Mouse (Mus musculus) midbrain, embryonic 14.5 days (tissue): Measurements from ENCODE around the gene Lipc. TPM values are rescaled to one million over a fixed set of nuclear protein-coding genes. Genes with fewer than 3 reads are reported as not detected.

Source experiments
- ATAC-seq: fragments of 200-750 bp; cut with Nextera tagmentation; 2 replicates; pipeline ENCODE4 v1.8.0; 2017; ENCODE audit warnings: moderate number of reproducible peaks, moderate library complexity; ENCODE audit not compliant: low FRiP score, low TSS enrichment
- DNase-seq: peaks from one replicate; pipeline ENCODE4 v3.0.0-alpha.2; 2015
- H3K27ac ChIP-seq: fragments of 300-500 bp; sonication (generic); replicated peaks from 2 replicates; pipeline ENCODE4 v1.5.1; 2014; ENCODE audit warnings: mild to moderate bottlenecking, low read depth, low read length, moderate library complexity
- H3K27me3 ChIP-seq: fragments of 300-500 bp; sonication (generic); 2 replicates; pipeline ENCODE4 v1.6.1; 2014; ENCODE audit warnings: low read length, control low read depth, mixed read lengths; ENCODE audit not compliant: control insufficient read depth, insufficient read depth
- H3K36me3 ChIP-seq: fragments of 300-500 bp; sonication (generic); 2 replicates; pipeline ENCODE4 v1.6.1; 2014; ENCODE audit warnings: low read length, control low read depth; ENCODE audit not compliant: control insufficient read depth, insufficient read depth
- H3K4me1 ChIP-seq: fragments of 300-500 bp; sonication (generic); 2 replicates; pipeline ENCODE4 v1.6.1; 2014; ENCODE audit warnings: mild to moderate bottlenecking, antibody characterized with exemption, low read length, control low read depth; ENCODE audit not compliant: control insufficient read depth, insufficient read depth
- H3K4me2 ChIP-seq: fragments of 300-500 bp; sonication (generic); 2 replicates; pipeline ENCODE4 v1.6.1; 2014; ENCODE audit warnings: mild to moderate bottlenecking, low read length, moderate library complexity
- H3K4me3 ChIP-seq: fragments of 300-500 bp; sonication (generic); replicated peaks from 2 replicates; pipeline ENCODE4 v1.5.1; 2014; ENCODE audit warnings: low read depth, low read length
- H3K9ac ChIP-seq: fragments of 300-500 bp; sonication (generic); replicated peaks from 2 replicates; pipeline ENCODE4 v1.6.1; 2014; ENCODE audit warnings: mild to moderate bottlenecking, low read length, moderate library complexity
- H3K9me3 ChIP-seq: fragments of 300-500 bp; sonication (generic); 2 replicates; pipeline ENCODE4 v1.6.1; 2016; ENCODE audit warnings: low read length, control low read depth, mixed read lengths; ENCODE audit not compliant: control insufficient read depth
- WGBS: fragments of 180-500 bp; shearing (Covaris S2); extraction: QIAGEN DNeasy Blood & Tissue Kit; methylation state at CpG from one replicate; pipeline ENCODE4 v1.1.7; 2014; 5-methylcytosine and 5-hydroxymethylcytosine counted together
- microRNA-seq: library from miRNA; unstranded; fragments of <30 nt; microRNA quantifications from one replicate; pipeline ENCODE4, GENCODE M21; 2016
- polyA plus RNA-seq: library from polyadenylated mRNA; unstranded; fragments of >200 nt; fragmentation: Nextera tagmentation; extraction: Ambion mirVana; gene quantifications from 2 replicates; pipeline ENCODE4 v1.2.1, GENCODE M21; 2014

The Lipc gene
- polyA plus RNA-seq, 1 experiment from 2014 or later = not detected

GRCm38 (mm10) chr9:70751504-70752222 is 200.4 kb downstream of the Lipc start:
- no peaks in the 10 kb centered on the region for H3K9me3 ChIP-seq
- H3K4me3 ChIP-seq = no peak overlapping the region
- H3K27me3 ChIP-seq = no peaks in the 10 kb centered on the region
- no peak overlapping the region for H3K4me2 ChIP-seq
- DNase-seq (no peak), ATAC-seq (no peak)
- H3K9ac ChIP-seq = no peak overlapping the region
- no peak overlapping the region for H3K27ac ChIP-seq
- H3K36me3 ChIP-seq = peaks cover 44% of the 10 kb centered on the region
- WGBS = 96% methylated on average over 3 of the region's 3 CpGs
- no peaks in the 10 kb centered on the region for H3K4me1 ChIP-seq

Small RNAs within 50 kb of the gene (microRNA-seq; reads per million reads assigned to microRNA genes)
- not detected for gene Gm25149

Other genes with a start within 250 kb of the Lipc start
- gene Aqp9, start 216.5 kb upstream of the Lipc start, polyA plus RNA-seq = 0.42 and 0.61 TPM in 2 replicates